Mouse (Mus musculus): Measurements from ENCODE around the gene Best1.

Gene Best1

DNA sequence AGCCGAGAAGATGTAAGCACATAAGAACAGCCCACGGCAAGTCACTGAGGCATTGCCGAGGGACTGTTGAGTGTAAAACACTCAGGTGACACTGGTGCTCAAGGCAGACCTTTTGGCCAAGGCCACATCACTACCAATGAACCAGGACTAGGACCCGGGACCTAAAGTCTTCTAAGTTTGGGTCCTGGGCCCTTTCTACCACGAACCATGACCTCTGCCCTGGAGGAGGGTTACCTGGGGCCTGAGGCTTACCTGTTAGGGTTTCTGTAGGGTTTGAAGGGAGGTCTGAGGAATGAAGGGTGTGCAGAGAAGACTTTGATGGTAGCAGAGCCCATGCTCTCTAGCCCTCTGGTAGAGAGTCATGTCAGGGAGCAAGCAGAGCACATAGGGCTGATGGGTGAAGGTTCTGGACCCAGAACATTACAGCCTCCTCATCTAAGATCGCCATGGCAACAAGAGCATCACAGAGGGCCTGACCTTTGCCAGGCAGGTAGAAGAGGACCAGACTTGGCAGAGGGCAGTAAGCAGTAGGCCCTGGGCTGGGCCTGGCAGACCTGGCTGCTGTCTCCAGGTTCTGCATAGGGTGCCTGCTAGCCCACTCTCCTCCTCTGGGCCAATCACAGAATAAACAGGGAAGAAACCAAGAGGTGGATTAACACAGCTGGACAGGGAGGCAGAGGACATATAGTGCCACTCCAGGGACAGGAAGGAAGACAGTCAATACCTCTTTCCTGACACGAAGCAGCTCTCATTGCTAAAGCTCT, at the start of gene Best1, which contains the start of gene Rab3il1:
Gene Best1 (minus strand): TSS at position 428 of the 764 bp plus-strand sequence.
Gene Rab3il1 (plus strand): TSS at position 464 of the 764 bp plus-strand sequence.
- no peak for DNase-seq

DNA sequence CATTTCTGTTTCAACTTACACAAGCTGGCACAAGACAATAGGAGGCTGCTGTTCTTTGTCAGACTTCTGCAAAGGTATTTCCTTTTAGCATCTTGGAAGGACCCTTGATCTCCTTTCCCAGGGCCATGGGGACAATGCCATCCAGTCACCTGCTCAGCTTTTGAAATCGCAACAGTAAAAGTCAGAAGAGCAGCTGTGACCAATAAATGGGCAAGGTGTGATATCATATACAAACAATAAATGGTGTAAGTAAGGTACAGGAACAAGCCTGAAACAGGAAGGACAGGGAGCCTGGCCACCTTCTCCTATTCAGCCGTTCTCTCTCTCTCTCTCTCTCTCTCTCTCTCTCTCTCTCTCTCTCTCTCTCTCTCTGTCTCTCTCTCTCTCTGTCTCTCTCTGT, 49.0 kb upstream of the Best1 start:
- DNase-seq: peak in 1 of 2 experiments; percentile 19

- no peak for DNase-seq
Observed at GRCm38 (mm10) chr19:10049533-10049932, 48.1 kb upstream of the Best1 start.

DNA sequence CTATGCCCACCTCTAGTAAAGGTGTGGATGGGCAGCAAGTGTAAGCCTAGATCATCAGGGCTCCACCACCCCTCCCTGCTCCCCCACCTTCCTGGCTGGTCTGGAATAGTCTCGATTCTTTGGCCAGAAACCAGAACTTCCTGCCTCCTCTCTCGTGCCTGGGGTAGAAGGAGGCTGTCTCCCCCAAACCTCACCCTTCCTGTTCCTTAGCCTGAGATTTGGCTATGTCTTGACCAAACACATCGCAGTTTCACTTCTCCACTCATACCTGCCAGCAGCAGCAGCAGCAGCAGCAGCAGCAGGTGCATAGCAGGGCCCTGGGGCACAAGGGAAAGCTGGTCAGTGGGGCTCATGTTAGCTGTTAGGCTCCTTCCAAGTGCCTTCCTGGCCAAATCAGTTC, 45.5 kb upstream of the Best1 start:
- no peak for DNase-seq

- no peak for DNase-seq
Observed at GRCm38 (mm10) chr19:10046346-10046745, 44.9 kb upstream of the Best1 start.

DNA sequence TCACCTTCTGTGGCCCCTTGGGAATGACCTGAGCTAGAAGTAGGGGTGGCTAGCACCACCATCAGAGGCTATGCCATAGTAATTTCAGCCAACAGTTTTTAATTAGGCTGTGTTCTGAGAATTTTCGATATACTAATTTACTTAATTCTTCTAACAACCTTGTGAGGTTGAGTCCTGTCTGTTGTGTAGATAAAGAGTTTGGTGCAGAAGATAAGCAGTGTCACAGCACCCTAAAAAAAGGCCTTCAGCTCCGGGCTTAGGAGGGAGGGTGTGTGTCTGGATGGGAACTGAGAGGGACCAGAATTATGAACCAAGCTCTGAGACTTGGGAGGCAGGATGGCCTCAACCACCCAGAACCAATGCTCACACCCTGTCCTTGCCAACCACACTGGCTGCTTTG, 44.3 kb upstream of the Best1 start:
- DNase-seq: no peak

DNA sequence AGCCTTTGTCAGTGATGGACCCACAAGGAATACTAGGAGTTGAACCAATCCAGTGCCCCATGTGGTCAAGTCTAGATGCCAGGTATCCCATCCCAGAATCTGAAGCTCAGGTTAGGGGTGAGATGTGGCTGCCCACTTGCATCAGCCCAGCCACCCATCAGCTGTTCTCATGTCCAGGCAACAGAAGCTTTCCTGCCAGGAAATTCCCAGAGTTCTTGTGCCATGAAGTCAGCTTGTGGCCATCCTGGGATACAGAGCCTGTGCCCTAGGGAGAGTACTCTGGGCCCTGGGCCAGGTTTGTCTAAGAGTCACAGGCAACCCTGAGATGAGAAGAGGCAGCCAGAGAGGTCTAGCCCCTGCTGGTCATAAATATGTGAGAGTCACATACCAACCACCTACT, 42.2 kb upstream of the Best1 start:
- DNase-seq: peak; percentile 80

GRCm38 (mm10) chr19:10042816-10043215, 41.4 kb upstream of the Best1 start:
- DNase-seq: no peak

GRCm38 (mm10) chr19:10042232-10042631, 40.8 kb upstream of the Best1 start:
- peak; percentile 66 to 75 for DNase-seq

DNA sequence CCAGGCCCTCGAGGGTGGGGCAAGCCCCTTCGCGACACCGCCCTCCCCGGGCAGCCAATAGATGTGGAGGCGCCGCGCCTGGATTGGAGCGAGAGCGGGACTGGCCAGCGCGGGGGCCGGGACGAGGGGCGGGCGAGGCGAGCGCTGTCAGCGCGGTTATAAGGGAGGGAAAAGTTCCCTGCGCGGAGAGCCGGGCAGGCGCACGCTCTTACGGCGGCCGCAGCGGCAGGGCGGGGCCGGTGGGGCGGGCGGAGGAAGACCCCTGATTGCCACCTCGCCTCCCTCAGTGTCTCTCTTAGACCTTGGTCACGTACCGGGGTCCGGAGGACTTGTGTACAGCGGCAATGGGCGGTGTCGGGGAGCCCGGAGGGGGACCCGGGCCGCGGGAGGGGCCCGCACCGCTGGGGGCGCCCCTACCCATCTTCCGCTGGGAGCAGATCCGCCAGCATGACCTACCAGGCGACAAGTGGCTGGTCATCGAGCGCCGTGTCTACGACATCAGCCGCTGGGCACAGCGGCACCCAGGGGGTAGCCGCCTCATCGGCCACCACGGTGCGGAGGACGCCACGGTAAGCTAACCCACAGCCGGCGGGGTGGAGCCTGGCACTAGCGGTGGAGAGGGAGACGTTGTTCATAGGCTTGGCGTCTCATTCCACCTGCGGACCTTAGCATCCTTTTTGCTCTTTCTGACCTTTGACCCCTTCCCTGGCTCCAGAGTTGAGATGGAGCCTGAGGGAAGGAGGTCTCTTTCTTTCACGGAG, 40.1 kb upstream of the Best1 start, which contains the start of gene Fads3:
Gene Fads3 (plus strand): TSS at position 182 of the 761 bp plus-strand sequence.
- peak; percentile 92 to 94 for DNase-seq

GRCm38 (mm10) chr19:10040866-10041387, 39.5 kb upstream of the Best1 start:
- no peak for DNase-seq

- DNase-seq: peak; percentile 63 to 65
Observed at GRCm38 (mm10) chr19:10039615-10040014, 38.2 kb upstream of the Best1 start.

- peak; percentile 83 to 86 for DNase-seq
Observed at GRCm38 (mm10) chr19:10038910-10039309, 37.5 kb upstream of the Best1 start.

DNA sequence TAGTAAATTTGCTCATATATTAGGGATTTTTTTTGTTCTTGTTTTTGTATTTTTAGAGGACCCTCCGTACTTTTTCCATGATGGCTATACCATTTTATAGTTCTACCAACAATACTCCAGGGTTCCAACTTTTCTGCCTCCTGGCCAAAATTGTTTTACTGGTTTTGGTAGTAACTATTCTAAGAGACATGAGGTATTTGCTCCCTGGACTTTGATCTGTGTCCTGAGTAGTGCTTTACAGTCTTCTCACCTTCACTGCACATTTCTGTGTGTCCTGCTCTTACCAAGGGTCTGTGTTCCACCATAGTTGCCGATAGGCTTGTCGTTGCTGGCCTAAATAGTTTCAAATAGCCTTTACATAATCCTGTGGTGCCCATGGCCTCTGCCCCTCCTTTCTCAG, 36.9 kb upstream of the Best1 start:
- DNase-seq: no peak

DNA sequence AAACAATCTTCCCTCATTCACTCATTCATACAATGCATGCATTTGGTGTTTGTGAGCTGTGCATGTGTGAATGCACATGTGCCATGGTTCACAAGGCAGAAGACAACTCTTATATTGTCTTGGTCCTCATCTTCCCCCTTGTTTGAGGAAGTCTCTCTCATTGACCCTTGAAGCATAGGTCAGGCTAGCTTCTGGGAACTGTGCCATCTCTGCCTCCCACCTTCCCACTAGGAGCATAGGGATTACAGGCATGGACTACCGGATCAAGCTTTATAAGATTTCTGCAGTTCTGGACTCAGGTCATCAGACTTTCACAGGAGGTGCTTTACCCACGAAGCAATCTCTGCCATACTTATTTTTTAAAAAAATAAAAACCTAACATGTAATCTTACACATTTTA, 36.1 kb upstream of the Best1 start:
- DNase-seq: no peak

GRCm38 (mm10) chr19:10034785-10035447, 33.5 kb upstream of the Best1 start:
- peak; percentile 80 to 81 for DNase-seq

GRCm38 (mm10) chr19:10034356-10034755, 32.9 kb upstream of the Best1 start:
- no peak for DNase-seq

- DNase-seq: peak; percentile 67 to 70
Observed at GRCm38 (mm10) chr19:10033211-10033973, 32.0 kb upstream of the Best1 start.

DNA sequence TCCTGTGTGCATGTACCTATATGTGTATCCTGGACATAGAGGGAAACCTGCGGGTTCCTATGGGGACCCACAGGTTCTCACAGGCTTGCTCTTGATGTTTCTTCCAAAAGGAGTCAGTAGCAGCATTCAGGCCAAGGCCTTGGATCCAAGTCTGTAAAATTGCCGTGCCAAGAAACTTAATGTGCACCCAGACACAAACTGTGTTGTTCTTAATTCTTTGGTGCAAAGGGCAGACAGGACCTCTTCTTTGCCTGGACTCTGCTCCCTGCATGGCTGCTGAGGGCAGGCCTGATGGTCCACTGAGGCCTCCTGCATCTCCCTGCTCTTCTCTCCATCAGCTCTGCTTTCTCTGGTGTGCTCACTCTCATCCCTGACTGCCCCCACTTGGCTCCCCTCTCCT, 28.3 kb upstream of the Best1 start:
- DNase-seq: no peak

- DNase-seq: no peak
Observed at GRCm38 (mm10) chr19:10025169-10025875, 23.9 kb upstream of the Best1 start.

DNA sequence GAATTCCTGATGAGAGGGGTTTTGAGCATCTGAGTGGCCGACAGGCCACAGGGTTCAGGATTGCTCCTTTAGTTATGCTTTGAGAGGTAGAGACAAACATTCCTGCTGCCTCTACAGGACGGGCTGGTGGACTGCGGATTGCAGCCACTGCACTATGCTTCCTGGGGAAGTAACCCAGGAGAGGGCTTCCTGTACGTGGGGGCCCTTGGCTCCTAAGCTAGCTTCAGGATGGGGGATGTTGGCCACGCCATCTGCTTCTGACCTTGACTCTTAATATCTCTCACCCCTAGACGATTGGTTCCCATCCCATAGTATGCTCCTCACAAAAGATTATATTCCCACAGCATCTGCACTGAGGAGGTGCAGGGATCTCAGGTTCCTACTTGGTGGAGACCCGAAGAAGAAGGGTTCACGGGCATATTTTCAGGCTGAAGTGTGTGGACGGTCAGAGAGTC, 21.9 kb upstream of the Best1 start:
- DNase-seq: no peak
